Mouse (Mus musculus) thymus, adult 2 months (tissue): ENCODE measurements around the gene Ndufb4. TPM values are rescaled to one million over a fixed set of nuclear protein-coding genes. Genes with fewer than 3 reads are reported as not detected.

Experiments used
- DNase-seq: peaks from one replicate; pipeline ENCODE4 v3.0.0; 2021
- H3K27ac ChIP-seq: fragments of 200-500 bp; 2 replicates; pipeline ENCODE4 v1.5.1; 2012; ENCODE audit warnings: low read length, control low read depth; ENCODE audit not compliant: control insufficient read depth, insufficient read depth
- H3K27me3 ChIP-seq: fragments of 200-500 bp; 2 replicates; pipeline ENCODE4 v1.6.1; 2012; ENCODE audit warnings: mild to moderate bottlenecking, low read length, moderate library complexity, mixed read lengths; ENCODE audit not compliant: control insufficient read depth, insufficient read depth
- H3K36me3 ChIP-seq: fragments of 200-500 bp; 2 replicates; pipeline ENCODE4 v1.6.1; 2012; ENCODE audit warnings: mild to moderate bottlenecking, low read length, moderate library complexity; ENCODE audit not compliant: control insufficient read depth, insufficient read depth
- H3K4me1 ChIP-seq: fragments of 200-500 bp; replicated peaks from 2 replicates; pipeline ENCODE4 v1.6.1; 2012; ENCODE audit warnings: low read length; ENCODE audit not compliant: control insufficient read depth, insufficient read depth
- H3K4me3 ChIP-seq: fragments of 200-500 bp; 2 replicates; pipeline ENCODE4 v1.5.1; 2012; ENCODE audit warnings: mild to moderate bottlenecking, low read length, control low read depth, moderate library complexity; ENCODE audit not compliant: control insufficient read depth, insufficient read depth
- CTCF ChIP-seq: fragments of 200-500 bp; IDR thresholded peaks from 2 replicates; pipeline ENCODE4 v1.5.1; 2012; ENCODE audit warnings: mild to moderate bottlenecking, control low read depth, low read length, moderate library complexity, borderline replicate concordance; ENCODE audit not compliant: control insufficient read depth, poor library complexity, insufficient read depth; ENCODE audit errors: extremely low read depth
- POLR2A ChIP-seq: fragments of 200-500 bp; IDR thresholded peaks from 2 replicates; pipeline ENCODE4 v1.6.1; 2012; ENCODE audit warnings: mild to moderate bottlenecking, low read length, control low read depth, moderate library complexity; ENCODE audit not compliant: control insufficient read depth, poor library complexity, insufficient read depth; ENCODE audit errors: extremely low read depth
- WGBS: fragments of 180-500 bp; shearing (Covaris S2); methylation state at CpG from one replicate; pipeline ENCODE4 v1.1.7; 2018; 5-methylcytosine and 5-hydroxymethylcytosine counted together
- polyA plus RNA-seq: library from polyadenylated mRNA; depleted of rRNA; stranded (reverse); fragments of >200 nt; gene quantifications from 2 replicates; pipeline ENCODE4 v1.2.3, GENCODE M21; 2012

Gene Ndufb4
- polyA plus RNA-seq, 1 experiment, result 80.2 TPM

DNA sequence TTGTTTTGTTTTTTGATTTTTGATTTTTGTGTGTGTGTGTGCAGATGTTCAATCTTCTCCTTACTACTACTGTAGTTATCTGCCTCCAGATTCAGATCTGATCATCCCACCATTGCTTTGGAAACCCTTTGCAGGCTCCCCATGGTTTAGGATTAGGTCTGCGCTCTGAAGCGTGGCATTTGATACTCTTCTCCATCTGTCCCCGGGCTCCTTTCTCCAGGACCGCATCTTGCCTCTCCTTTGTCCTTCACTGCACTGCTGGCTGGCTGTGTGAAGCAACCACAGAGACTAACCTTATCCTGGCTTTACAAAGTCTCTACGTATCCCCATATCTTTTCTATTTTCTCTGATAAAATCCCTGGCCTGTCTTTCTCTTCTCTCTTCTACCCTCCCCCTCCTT, 31.3 kb downstream of the Ndufb4 start:
- H3K27ac ChIP-seq, result no peak overlapping the region
- WGBS, result 88% methylated on average over 5 of the region's 5 CpGs
- no peaks in the 10 kb centered on the region for H3K27me3 ChIP-seq
- TF ChIP-seq CTCF, result no peak
- no peak for TF ChIP-seq POLR2A
- no peaks in the 10 kb centered on the region for H3K4me1 ChIP-seq
- no peaks in the 10 kb centered on the region for H3K36me3 ChIP-seq
- DNase-seq, result no peak
- no peak overlapping the region for H3K4me3 ChIP-seq

- Histone ChIP-seq H3K27ac (no peak overlapping the region), H3K4me3 (no peak overlapping the region), H3K27me3 (no peaks in the 10 kb centered on the region), H3K4me1 (no peaks in the 10 kb centered on the region), H3K36me3 (no peaks in the 10 kb centered on the region)
- 91% methylated on average over 3 of the region's 3 CpGs for WGBS
- TF ChIP-seq POLR2A, result no peak
- no peak for TF ChIP-seq CTCF
- DNase-seq, result no peak
These were observed 31.9 kb downstream of the Ndufb4 start for GRCm38 (mm10) chr16:37622403-37622802.

DNA sequence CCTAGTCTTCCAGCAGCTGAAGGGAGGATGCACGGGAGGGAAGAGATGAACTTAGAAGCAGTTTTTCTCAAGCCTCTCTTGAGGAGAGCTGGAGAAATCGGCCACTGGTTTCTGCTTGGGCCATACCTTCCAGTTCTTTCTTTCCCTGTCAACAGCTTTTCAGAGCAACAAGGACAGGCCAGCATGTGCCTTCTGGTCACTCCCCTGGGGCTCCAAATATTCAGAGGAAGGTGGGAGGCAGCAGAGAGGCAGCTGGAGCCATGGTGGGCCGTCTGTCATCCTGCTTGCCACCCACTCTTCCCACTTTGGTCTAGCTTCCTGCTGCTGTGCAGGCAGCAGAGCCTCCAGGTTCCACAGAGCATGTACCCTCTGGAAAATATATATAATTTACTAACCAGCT, 36.6 kb downstream of the Ndufb4 start:
- no peak overlapping the region for H3K27ac ChIP-seq
- TF ChIP-seq CTCF (no peak), POLR2A (no peak)

GRCm38 (mm10) chr16:37616104-37616503, 38.1 kb downstream of the Ndufb4 start:
- Histone ChIP-seq H3K27me3 (no peaks in the 10 kb centered on the region), H3K36me3 (no peaks in the 10 kb centered on the region), H3K4me3 (no peak overlapping the region), H3K27ac (no peak overlapping the region), H3K4me1 (no peaks in the 10 kb centered on the region)
- TF ChIP-seq POLR2A (no peak), CTCF (no peak)
- DNase-seq, result no peak
- 31% methylated on average over 8 of the region's 8 CpGs for WGBS

More for the DNA sequence above, 36.6 kb downstream of the Ndufb4 start:
- Histone ChIP-seq H3K27me3 (no peaks in the 10 kb centered on the region), H3K4me1 (no peaks in the 10 kb centered on the region), H3K36me3 (no peaks in the 10 kb centered on the region), H3K4me3 (no peak overlapping the region)
- DNase-seq, result no peak
- WGBS, result 71% methylated on average over 3 of the region's 3 CpGs

GRCm38 (mm10) chr16:37615429-37615828, 38.8 kb downstream of the Ndufb4 start:
- H3K36me3 ChIP-seq, result no peaks in the 10 kb centered on the region

DNA sequence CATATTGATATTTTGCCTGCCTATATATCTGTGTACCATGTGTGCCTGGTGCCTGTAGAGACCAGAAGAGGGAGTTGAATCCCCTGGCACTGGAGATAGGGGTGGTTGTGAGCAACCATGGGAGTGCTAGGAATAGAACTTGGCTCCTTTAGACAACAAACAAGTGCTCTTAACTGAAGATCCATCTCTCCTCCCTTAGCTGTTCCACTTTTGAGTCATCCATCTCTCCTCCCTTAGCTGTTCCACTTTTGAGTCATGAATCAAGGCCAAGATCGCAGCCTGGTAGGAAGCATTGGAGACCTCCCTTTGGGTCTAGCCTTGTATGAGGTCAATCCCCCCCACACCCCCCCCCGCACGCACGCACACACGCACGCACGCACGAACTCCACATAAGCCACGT, 39.7 kb downstream of the Ndufb4 start:
- Histone ChIP-seq H3K4me1 (no peaks in the 10 kb centered on the region), H3K36me3 (no peaks in the 10 kb centered on the region), H3K4me3 (no peak overlapping the region), H3K27me3 (no peaks in the 10 kb centered on the region), H3K27ac (no peak overlapping the region)
- TF ChIP-seq POLR2A (no peak), CTCF (no peak)
- WGBS, result 90% methylated on average over 9 of the region's 9 CpGs
- DNase-seq, result no peak

More at GRCm38 (mm10) chr16:37615429-37615828, 38.8 kb downstream of the Ndufb4 start:
- Histone ChIP-seq H3K27ac (no peak overlapping the region), H3K4me1 (no peaks in the 10 kb centered on the region), H3K4me3 (no peak overlapping the region), H3K27me3 (no peaks in the 10 kb centered on the region)
- TF ChIP-seq CTCF, result no peak
- TF ChIP-seq POLR2A, result no peak
- DNase-seq, result no peak
- 90% methylated on average over 8 of the region's 8 CpGs for WGBS

DNA sequence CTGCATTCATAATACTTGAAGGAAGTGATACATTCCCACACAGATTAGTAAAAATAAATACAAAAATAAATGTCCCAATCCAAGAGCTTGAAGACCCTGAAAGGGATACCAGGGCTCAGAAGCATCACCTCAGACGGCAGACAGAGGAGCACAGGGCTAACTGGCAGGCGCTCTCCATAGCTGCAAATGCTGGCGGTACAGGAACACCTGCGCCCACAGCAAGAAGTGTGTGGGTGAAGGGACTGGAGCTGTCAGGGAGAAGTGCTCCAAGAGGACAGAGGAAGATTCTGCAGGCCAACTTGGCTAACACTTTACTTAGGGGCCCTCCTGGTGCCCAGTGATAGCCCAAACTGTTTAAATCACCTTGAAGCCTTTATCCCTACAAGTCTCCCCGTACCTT, 42.2 kb downstream of the Ndufb4 start:
- Histone ChIP-seq H3K4me1 (no peaks in the 10 kb centered on the region), H3K36me3 (no peaks in the 10 kb centered on the region), H3K27me3 (no peaks in the 10 kb centered on the region), H3K4me3 (no peak overlapping the region), H3K27ac (no peak overlapping the region)
- TF ChIP-seq CTCF (no peak), POLR2A (no peak)
- DNase-seq, result no peak
- 94% methylated on average over 5 of the region's 5 CpGs for WGBS
